Mouse (Mus musculus): Measurements from ENCODE around the gene Tmem94. TPM values are rescaled to one million over a fixed set of nuclear protein-coding genes. Genes with fewer than 3 reads are reported as not detected.

Gene Tmem94
- total and polyA plus RNA-seq, 3 experiments: 23.2 to 64.4 (median 38.9) TPM

- TF ChIP-seq CTCF (IDR thresholded peaks at IDR 0.05 in 2 of 3, conservative IDR thresholded peaks at IDR 0.05 in 1 of 3; ENCODE audit: control insufficient read depth in 1 of 3, insufficient read depth in 1 of 3, low read depth in 2 of 3, low read length in 3 of 3, poor library complexity in 1 of 3, severe bottlenecking in 1 of 3) (peak; percentile 92 to 100 (median 99)), MAZ (IDR thresholded peaks at IDR 0.05; ENCODE audit: low read depth, low read length) (peak; percentile 98), POLR2A (IDR thresholded peaks at IDR 0.05; ENCODE audit: control insufficient read depth in 1 of 2, insufficient read depth in 1 of 2, low read depth in 1 of 2, low read length in 2 of 2, poor library complexity in 1 of 2) (peak; percentile 61 to 67; a peak in 3 of 4 replicates), CHD2 (IDR thresholded peaks at IDR 0.05; ENCODE audit: low read length) (no peak), SIN3A (IDR thresholded peaks at IDR 0.05; ENCODE audit: low read length) (peak; percentile 96)
These were observed 48.5 kb downstream of the Tmem94 start, which contains the start of gene Caskin2 (continued) for GRCm38 (mm10) chr11:115813507-115814296.

GRCm38 (mm10) chr11:115814605-115815450 is 49.6 kb downstream of the Tmem94 start, which contains the start of gene Tsen54:
Gene Tsen54, plus strand, starts transcription at chr11:115814724.
- Histone ChIP-seq H3K9me3 (replicated peaks; ENCODE audit: insufficient read depth, low read length) (no peaks in the 10 kb centered on the region), H3K27ac (ENCODE audit: control insufficient read depth, low read depth, low read length) (peak within 1 kb of the TSS; percentile 41), H3K27me3 (ENCODE audit: control insufficient read depth in 1 of 2, insufficient read depth in 2 of 2, low read length in 2 of 2) (no peaks in the 10 kb centered on the region), H3K4me3 (ENCODE audit: control insufficient read depth in 1 of 2, insufficient read depth in 1 of 2, low read depth in 2 of 2, low read length in 2 of 2) (peak within 1 kb of the TSS; percentile 91 to 93), H3K9ac (ENCODE audit: control insufficient read depth, low read depth, low read length, poor library complexity, severe bottlenecking) (peak within 1 kb of the TSS; percentile 96), H3K4me1 (ENCODE audit: control insufficient read depth in 1 of 2, insufficient read depth in 2 of 2, low read length in 2 of 2) (peaks cover 2 to 18% of the 10 kb centered on the region in 2 experiments; a peak in 3 of 4 replicates), H3K36me3 (ENCODE audit: control insufficient read depth in 1 of 2, insufficient read depth in 2 of 2, low read length in 2 of 2) (peaks cover 0 to 13% of the 10 kb centered on the region in 2 experiments; a peak in 2 of 4 replicates), H3K79me2 (ENCODE audit: control insufficient read depth, insufficient read depth, low read length, poor library complexity) (peaks cover 22% of the 10 kb centered on the region)
- DNase-seq (ENCODE audit: low read depth, low spot score): peak; percentile 90
- TF ChIP-seq POLR2AphosphoS2 (IDR thresholded peaks at IDR 0.05; ENCODE audit: low read length) (peak; percentile 68; the same call in 1 of the 2 replicates), NELFE (IDR thresholded peaks at IDR 0.05; ENCODE audit: low read depth, low read length) (peak; percentile 91), USF2 (IDR thresholded peaks at IDR 0.05; ENCODE audit: borderline replicate concordance in 1 of 2, insufficient read depth in 1 of 2, low read depth in 1 of 2, low read length in 2 of 2) (0 out of 4 replicates have a peak, but pooled peaks of 1 of the 2 experiments have one; percentile 31), ZC3H11A (IDR thresholded peaks at IDR 0.05; ENCODE audit: low read depth, low read length) (no peak), ELF1 (IDR thresholded peaks at IDR 0.05; ENCODE audit: low read depth, low read length) (0 out of 2 replicates have a peak, but pooled peaks have one; percentile 24), MAZ (IDR thresholded peaks at IDR 0.05; ENCODE audit: low read depth, low read length) (peak; percentile 62; the same call in 1 of the 2 replicates), HCFC1 (IDR thresholded peaks at IDR 0.05; ENCODE audit: low read depth, low read length) (peak; percentile 83), USF1 (IDR thresholded peaks at IDR 0.05; ENCODE audit: low read depth, low read length) (peak; percentile 87), SIN3A (IDR thresholded peaks at IDR 0.05; ENCODE audit: low read length) (0 out of 2 replicates have a peak, but pooled peaks have one; percentile 47), MXI1 (IDR thresholded peaks at IDR 0.05; ENCODE audit: low read depth, low read length) (peak; percentile 93), GATA1 (IDR thresholded peaks at IDR 0.05; ENCODE audit: low read depth, low read length) (no peak), MYB (IDR thresholded peaks at IDR 0.05; ENCODE audit: low read depth, low read length) (no peak), BHLHE40 (IDR thresholded peaks at IDR 0.05; ENCODE audit: borderline replicate concordance, low read depth, low read length) (0 out of 2 replicates have a peak, but pooled peaks have one; percentile 20), POLR2A (IDR thresholded peaks at IDR 0.05; ENCODE audit: control insufficient read depth in 1 of 2, insufficient read depth in 1 of 2, low read depth in 1 of 2, low read length in 2 of 2, poor library complexity in 1 of 2) (peak; percentile 90 to 94), ZMIZ1 (IDR thresholded peaks at IDR 0.05; ENCODE audit: low read depth, low read length) (peak; percentile 53; the same call in 1 of the 2 replicates), TCF12 (IDR thresholded peaks at IDR 0.05; ENCODE audit: low read depth, low read length) (peak; percentile 71), NRF1 (IDR thresholded peaks at IDR 0.05; ENCODE audit: insufficient read depth, low read depth, low read length, poor library complexity, severe bottlenecking) (peak; percentile 84), MAX (IDR thresholded peaks at IDR 0.05; ENCODE audit: low read length) (peak; percentile 73), CHD2 (IDR thresholded peaks at IDR 0.05; ENCODE audit: low read length) (no peak), UBTF (IDR thresholded peaks at IDR 0.05; ENCODE audit: borderline replicate concordance, insufficient read depth, low read depth, low read length) (peak; percentile 85; the same call in 1 of the 2 replicates), TAL1 (IDR thresholded peaks at IDR 0.05; ENCODE audit: low read length) (no peak), TBP (IDR thresholded peaks at IDR 0.05; ENCODE audit: low read depth, low read length) (peak; percentile 44; the same call in 1 of the 2 replicates), ETS1 (IDR thresholded peaks at IDR 0.05; ENCODE audit: low read depth, low read length) (no peak), MYC (IDR thresholded peaks at IDR 0.05; ENCODE audit: low read depth, low read length) (peak; percentile 74; the same call in 1 of the 2 replicates)
